Mouse (Mus musculus) heart, postnatal 25 days (tissue): ENCODE measurements around the gene Cacng8. TPM values are rescaled to one million over a fixed set of nuclear protein-coding genes. Genes with fewer than 3 reads are reported as not detected.
A peak's percentile ranks its signal among the peaks of the same experiment; 100 is the strongest.

Experiments
- DNase-seq: peaks from one replicate; pipeline ENCODE4 v3.0.0; 2022; ENCODE audit warnings: low spot score
- intact Hi-C: fragments of 180-260 bp; cut with DNase I; formaldehyde crosslinking; loops from one replicate; pipeline ENCODE4 v1.15.1; 2025
- microRNA-seq: library from miRNA; unstranded; fragments of <30 nt; microRNA quantifications from one replicate; pipeline ENCODE4 v1.2.0, GENCODE M21; 2022
- total RNA-seq, 2 experiments: library from RNA; stranded (reverse); gene quantifications; 2 replicates each; pipeline ENCODE4 v1.2.3; 2021

The Cacng8 gene
- total RNA-seq, 2 experiments from 2014 or later: not detected

DNA sequence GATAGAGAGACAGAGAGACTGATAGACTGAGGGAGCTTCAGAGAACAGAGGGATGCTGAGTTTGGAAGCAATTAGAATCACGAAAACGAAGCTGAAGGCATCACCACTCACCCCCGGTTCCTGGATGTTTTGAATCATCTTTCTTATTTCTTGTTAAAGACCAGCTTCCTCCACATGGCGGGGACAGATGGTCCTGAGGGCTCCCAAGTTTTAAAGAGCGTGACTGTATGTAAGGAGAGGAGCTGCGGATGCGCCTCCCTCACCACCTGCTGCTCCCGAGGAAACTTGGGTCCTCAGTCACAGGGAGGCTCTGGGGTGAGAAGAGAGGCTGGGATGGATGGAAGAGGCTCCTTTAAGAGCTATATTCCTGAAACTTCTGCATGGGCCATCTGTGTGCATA, 69.8 kb downstream of the Cacng8 start:
- DNase-seq: no peak
- intact Hi-C loops: no loop called here

GRCm38 (mm10) chr7:3463306-3463705, 72.8 kb downstream of the Cacng8 start:
- intact Hi-C loops: no loop called here
- no peak for DNase-seq

Small RNA genes lying within 50 kb of the gene (microRNA-seq; reads per million reads assigned to microRNA genes)
- 7.5 reads per million, percentile 20 among the genes with 10 or more reads in this experiment for gene Gm23450

Other genes starting within 250 kb of the Cacng8 start
- not detected for gene AU018091, start 221.5 kb upstream of the Cacng8 start, total RNA-seq
- not detected for gene Nlrp12, start 140.9 kb upstream of the Cacng8 start, total RNA-seq
- gene Myadm, start 101.6 kb upstream of the Cacng8 start, total RNA-seq: 100 to 1,000 TPM; 157 to 191 TPM
- gene Prkcg, start 101.5 kb upstream of the Cacng8 start, total RNA-seq: 1 to 10 TPM; 1.3 to 3.1 TPM
- 1 to 10 TPM; 3.5 to 4.3 TPM for gene Cacng7, start 57.7 kb upstream of the Cacng8 start, total RNA-seq
- under 1 TPM; 0.45 to 0.70 TPM for gene Cacng6, start 33.5 kb downstream of the Cacng8 start, total RNA-seq
- gene Tarm1, start 111.9 kb downstream of the Cacng8 start, total RNA-seq: not detected
- gene Oscar, start 225.5 kb downstream of the Cacng8 start, total RNA-seq: under 1 TPM; 0.13 to 0.20 TPM
- 1,000 to 10,000 TPM; 1,735 to 1,752 TPM for gene Ndufa3, start 226.7 kb downstream of the Cacng8 start, total RNA-seq
- gene Tfpt, start 239.2 kb downstream of the Cacng8 start, total RNA-seq: 10 to 100 TPM; 16.9 to 20.0 TPM
- 10 to 100 TPM; 22.2 to 25.1 TPM for gene Prpf31, start 239.3 kb downstream of the Cacng8 start, total RNA-seq